Mouse (Mus musculus) liver, adult 2 months (tissue): ENCODE results near the gene Cul7. TPM values are rescaled to one million over a fixed set of nuclear protein-coding genes. Genes with fewer than 3 reads are reported as not detected.

Source experiments
- DNase-seq: peaks from one replicate; pipeline ENCODE4 v3.0.0-alpha.2; 2011; ENCODE audit warnings: low read depth, low spot score; ENCODE audit errors: extremely low read depth
- H3K27ac ChIP-seq: fragments of 200-500 bp; replicated peaks from 2 replicates; pipeline ENCODE4 v1.5.1; 2012; ENCODE audit warnings: low read depth, mild to moderate bottlenecking, control low read depth, inconsistent platforms, low read length; ENCODE audit not compliant: insufficient read depth
- H3K27me3 ChIP-seq: fragments of 200-500 bp; 2 replicates; pipeline ENCODE4 v1.6.1; 2012; ENCODE audit warnings: mild to moderate bottlenecking, moderate library complexity, low read length, inconsistent platforms; ENCODE audit not compliant: control insufficient read depth, insufficient read depth
- H3K36me3 ChIP-seq: fragments of 200-500 bp; 2 replicates; pipeline ENCODE4 v1.6.1; 2012; ENCODE audit warnings: low read length, inconsistent platforms; ENCODE audit not compliant: control insufficient read depth, insufficient read depth
- H3K4me1 ChIP-seq: fragments of 200-500 bp; 2 replicates; pipeline ENCODE4 v1.6.1; 2011; ENCODE audit warnings: low read length; ENCODE audit not compliant: control insufficient read depth, insufficient read depth
- H3K4me3 ChIP-seq: fragments of 200-500 bp; 2 replicates; pipeline ENCODE4 v1.5.1; 2011; ENCODE audit warnings: low read depth, mild to moderate bottlenecking, control low read depth, low read length, moderate library complexity; ENCODE audit not compliant: insufficient read depth
- H3K79me2 ChIP-seq: fragments of 200-500 bp; 2 replicates; pipeline ENCODE4 v1.6.1; 2012; ENCODE audit warnings: inconsistent platforms, mild to moderate bottlenecking, low read length, moderate library complexity; ENCODE audit not compliant: control insufficient read depth, insufficient read depth
- H3K9ac ChIP-seq: fragments of 200-500 bp; 2 replicates; pipeline ENCODE4 v1.6.1; 2012; ENCODE audit warnings: low read depth, mild to moderate bottlenecking, control low read depth, inconsistent platforms, low read length
- CTCF ChIP-seq: fragments of 200-500 bp; IDR thresholded peaks from 2 replicates; pipeline ENCODE4 v1.5.1; 2011; ENCODE audit warnings: low read depth, low read length, control low read depth
- POLR2A ChIP-seq: fragments of 200-500 bp; IDR thresholded peaks from 2 replicates; pipeline ENCODE4 v1.6.1; 2011; ENCODE audit warnings: low read length, control low read depth; ENCODE audit not compliant: insufficient read depth; ENCODE audit errors: extremely low read depth
- WGBS: fragments of 180-500 bp; shearing (Covaris S2); methylation state at CpG from one replicate; pipeline ENCODE4 v1.1.7; 2018; 5-methylcytosine and 5-hydroxymethylcytosine counted together
- polyA plus RNA-seq: library from polyadenylated mRNA; depleted of rRNA; stranded (reverse); fragments of >200 nt; gene quantifications from 2 replicates; pipeline ENCODE4 v1.2.3, GENCODE M21; 2012
- total RNA-seq: library from RNA; depleted of rRNA; stranded (reverse); fragments of >200 nt; gene quantifications from 2 replicates; pipeline ENCODE4 v1.2.3, GENCODE M21; 2014

The Cul7 gene
- total and polyA plus RNA-seq, 2 experiments, result 5.0 to 7.1 TPM

DNA sequence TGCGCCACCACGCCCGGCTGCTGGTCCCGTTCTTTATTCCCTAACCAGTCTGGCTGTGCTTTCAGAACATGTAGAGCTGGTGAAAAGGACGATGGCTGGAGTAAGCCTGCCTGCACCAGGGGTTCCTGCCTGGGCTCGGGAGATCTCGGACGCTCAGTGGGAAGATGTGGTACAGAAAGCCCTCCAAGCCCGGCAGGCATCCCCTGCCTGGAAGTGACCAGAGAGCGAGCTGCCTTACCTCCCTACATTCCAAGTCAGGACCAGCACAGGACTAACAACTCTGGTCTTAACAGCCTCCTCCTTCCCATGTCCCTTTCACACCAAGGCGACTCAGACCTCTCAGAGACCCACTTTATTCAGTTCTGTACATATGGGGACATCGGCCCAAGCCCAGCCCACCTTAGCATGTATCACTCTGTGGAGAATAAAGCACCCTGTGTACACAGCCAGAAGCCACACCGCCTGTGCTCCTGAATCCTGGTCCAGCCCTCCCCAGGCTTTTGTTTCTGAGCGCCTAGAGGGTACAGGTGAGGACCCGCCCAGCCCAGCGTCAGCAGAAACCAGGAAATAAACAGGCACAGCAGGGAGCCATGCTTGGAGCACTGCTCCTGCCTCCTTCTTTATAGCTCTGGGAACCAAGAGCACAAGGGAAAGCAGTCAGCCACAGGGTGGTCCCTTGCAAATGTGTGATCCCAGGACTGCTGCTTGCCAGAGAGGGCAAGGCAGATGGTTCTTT lies 32.7 kb downstream of the Cul7 start:
- WGBS, result 96% methylated on average over 16 of the region's 16 CpGs
- peaks cover 11% of the 10 kb centered on the region for H3K4me1 ChIP-seq
- DNase-seq, result no peak
- H3K4me3 ChIP-seq, result no peak overlapping the region
- H3K9ac ChIP-seq, result no peak overlapping the region
- H3K79me2 ChIP-seq, result peaks cover 7% of the 10 kb centered on the region; the same call in 1 of the 2 replicates
- TF ChIP-seq CTCF, result no peak
- TF ChIP-seq POLR2A, result no peak
- H3K27ac ChIP-seq, result no peak overlapping the region
- H3K27me3 ChIP-seq, result no peaks in the 10 kb centered on the region
- H3K36me3 ChIP-seq, result no peaks in the 10 kb centered on the region

DNA sequence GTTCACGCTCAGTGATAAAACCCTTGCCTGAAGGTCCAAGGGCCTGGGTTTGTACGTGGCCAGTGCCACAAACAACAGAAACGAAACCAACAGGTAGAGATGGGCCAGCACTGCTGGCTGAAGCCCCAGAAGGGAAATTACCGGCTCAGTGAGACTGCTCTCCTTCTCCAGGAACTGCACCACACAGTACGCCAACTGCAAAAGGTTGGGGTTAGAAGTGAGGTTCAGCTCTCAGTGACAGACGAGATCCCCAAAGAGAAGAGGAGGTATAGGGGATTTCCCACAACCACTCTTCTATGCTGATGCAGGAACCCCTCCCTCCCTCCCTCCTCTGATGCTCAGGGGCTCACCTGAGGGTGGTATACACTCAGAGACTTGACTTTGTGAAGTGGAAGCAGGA lies 35.8 kb downstream of the Cul7 start:
- no peak overlapping the region for H3K27ac ChIP-seq
- no peak overlapping the region for H3K4me3 ChIP-seq
- no peaks in the 10 kb centered on the region for H3K36me3 ChIP-seq
- H3K4me1 ChIP-seq, result peaks cover 5% of the 10 kb centered on the region
- TF ChIP-seq CTCF (no peak), POLR2A (no peak)
- WGBS, result 90% methylated on average over 6 of the region's 6 CpGs
- no peaks in the 10 kb centered on the region for H3K79me2 ChIP-seq
- DNase-seq, result no peak
- H3K27me3 ChIP-seq, result no peaks in the 10 kb centered on the region
- H3K9ac ChIP-seq, result no peak overlapping the region

DNA sequence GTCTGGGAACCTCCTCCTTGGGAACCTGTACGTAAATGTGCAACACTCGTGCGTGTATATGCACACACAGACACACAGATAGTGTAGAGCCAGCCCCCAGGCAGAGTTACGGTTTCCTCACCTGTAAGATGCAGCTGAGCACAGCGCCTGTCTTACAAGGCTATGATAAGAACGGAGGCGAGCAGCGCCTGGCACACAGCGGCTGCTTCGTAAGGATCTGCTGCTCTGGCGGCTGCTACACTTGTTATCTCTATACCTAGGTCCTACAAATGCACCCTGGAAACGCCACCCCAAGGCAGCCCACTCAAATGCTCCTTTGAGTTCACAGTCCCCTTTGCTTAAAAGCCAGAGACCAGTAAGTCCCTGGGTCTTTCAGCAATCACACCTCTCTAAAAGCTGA lies 40.5 kb downstream of the Cul7 start:
- H3K79me2 ChIP-seq, result peaks cover 3% of the 10 kb centered on the region; the same call in 1 of the 2 replicates
- H3K4me3 ChIP-seq, result no peak overlapping the region
- H3K4me1 ChIP-seq, result no peaks in the 10 kb centered on the region
- no peak overlapping the region for H3K27ac ChIP-seq
- H3K36me3 ChIP-seq, result no peaks in the 10 kb centered on the region
- DNase-seq, result no peak
- H3K27me3 ChIP-seq, result no peaks in the 10 kb centered on the region
- TF ChIP-seq POLR2A (no peak), CTCF (no peak)
- WGBS, result 95% methylated on average over 12 of the region's 12 CpGs
- no peak overlapping the region for H3K9ac ChIP-seq

DNA sequence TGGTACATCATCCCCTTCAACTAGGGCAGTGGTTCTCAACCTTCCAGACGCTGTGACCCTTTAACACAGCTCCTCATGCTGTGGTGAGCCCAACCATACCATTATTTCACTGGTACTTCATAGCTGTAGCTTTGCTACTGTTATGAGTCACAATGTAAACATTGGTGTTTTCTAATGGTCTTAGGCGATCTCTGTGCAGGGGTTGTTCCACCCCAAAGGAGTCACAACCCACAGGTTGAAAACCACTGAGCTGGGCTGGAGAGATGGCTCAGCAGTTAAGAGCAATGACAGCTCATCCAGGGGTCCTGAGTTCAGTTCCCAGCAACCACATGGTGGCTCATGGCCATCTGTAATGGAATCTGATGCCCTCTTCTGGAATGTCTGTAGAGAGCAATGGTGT lies 41.3 kb downstream of the Cul7 start:
- Histone ChIP-seq H3K9ac (no peak overlapping the region), H3K4me3 (no peak overlapping the region), H3K27ac (no peak overlapping the region), H3K36me3 (no peaks in the 10 kb centered on the region), H3K4me1 (no peaks in the 10 kb centered on the region), H3K27me3 (no peaks in the 10 kb centered on the region), H3K79me2 (peaks cover 3% of the 10 kb centered on the region; the same call in 1 of the 2 replicates)
- WGBS, result 96% methylated on average over 2 of the region's 2 CpGs
- no peak for DNase-seq
- no peak for TF ChIP-seq CTCF
- TF ChIP-seq POLR2A, result no peak

DNA sequence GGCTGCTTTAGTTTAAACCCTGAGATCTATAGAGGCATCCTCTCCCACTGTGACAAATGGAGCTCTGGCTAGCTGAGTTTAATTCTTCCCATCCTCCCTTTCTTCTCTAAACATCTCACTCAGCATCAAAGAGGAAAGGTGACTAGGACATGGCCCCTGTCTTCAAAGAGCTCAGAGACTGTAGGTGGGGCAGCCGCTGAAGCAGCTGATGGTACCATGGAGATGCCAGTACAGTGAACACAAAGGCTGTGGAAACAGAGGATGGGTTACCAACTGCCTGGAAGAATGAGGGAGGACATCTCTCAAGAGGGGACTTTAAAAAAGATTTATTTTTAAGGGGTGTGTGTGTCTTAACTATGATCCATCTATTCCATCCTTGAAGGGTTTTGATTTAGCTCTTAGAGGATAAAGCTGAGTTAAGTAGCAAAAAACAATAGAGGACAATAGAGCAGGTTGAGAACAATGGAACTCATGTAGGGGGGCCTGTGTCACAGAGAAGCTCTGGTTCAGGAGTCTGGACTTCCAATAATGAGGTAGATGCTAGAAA lies 44.5 kb downstream of the Cul7 start:
- H3K27me3 ChIP-seq, result no peaks in the 10 kb centered on the region
- no peaks in the 10 kb centered on the region for H3K4me1 ChIP-seq
- H3K79me2 ChIP-seq, result peaks cover 8% of the 10 kb centered on the region; the same call in 1 of the 2 replicates
- 84% methylated on average over 1 of the region's 1 CpGs for WGBS
- TF ChIP-seq CTCF, result no peak
- no peak for TF ChIP-seq POLR2A
- no peak overlapping the region for H3K4me3 ChIP-seq
- H3K9ac ChIP-seq, result no peak overlapping the region
- no peaks in the 10 kb centered on the region for H3K36me3 ChIP-seq
- DNase-seq, result no peak
- no peak overlapping the region for H3K27ac ChIP-seq

DNA sequence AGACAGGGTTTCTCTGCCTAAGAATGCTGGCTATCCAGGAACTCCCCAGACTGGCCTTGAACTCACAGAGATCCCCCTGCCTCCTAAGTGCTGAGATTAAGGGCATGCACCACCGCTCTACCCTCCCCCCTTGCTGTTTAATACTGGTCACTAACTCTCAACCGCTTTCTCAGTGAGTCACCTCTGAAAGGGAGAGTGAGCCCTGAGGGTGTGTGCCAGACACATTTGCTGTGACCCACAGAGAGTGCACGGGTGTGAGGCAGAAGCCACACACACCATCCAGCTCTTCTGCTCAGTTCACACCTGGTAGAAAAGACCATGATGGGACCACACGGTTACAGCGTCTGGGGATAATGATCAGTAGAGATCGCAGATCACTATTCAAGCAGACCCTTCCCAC lies 48.4 kb downstream of the Cul7 start:
- TF ChIP-seq CTCF (no peak), POLR2A (no peak)
- DNase-seq, result no peak

More for the DNA sequence above, 48.4 kb downstream of the Cul7 start:
- H3K4me1 ChIP-seq, result peaks cover 1% of the 10 kb centered on the region; the same call in 1 of the 2 replicates
- 96% methylated on average over 6 of the region's 6 CpGs for WGBS
- H3K4me3 ChIP-seq, result no peak overlapping the region
- H3K27ac ChIP-seq, result no peak overlapping the region
- H3K79me2 ChIP-seq, result peaks cover 22% of the 10 kb centered on the region; the same call in 1 of the 2 replicates
- no peaks in the 10 kb centered on the region for H3K27me3 ChIP-seq
- H3K36me3 ChIP-seq, result no peaks in the 10 kb centered on the region
- H3K9ac ChIP-seq, result no peak overlapping the region
